23 mouse cellular contexts compared by ENCODE assay signal in the genomic region with DNA sequence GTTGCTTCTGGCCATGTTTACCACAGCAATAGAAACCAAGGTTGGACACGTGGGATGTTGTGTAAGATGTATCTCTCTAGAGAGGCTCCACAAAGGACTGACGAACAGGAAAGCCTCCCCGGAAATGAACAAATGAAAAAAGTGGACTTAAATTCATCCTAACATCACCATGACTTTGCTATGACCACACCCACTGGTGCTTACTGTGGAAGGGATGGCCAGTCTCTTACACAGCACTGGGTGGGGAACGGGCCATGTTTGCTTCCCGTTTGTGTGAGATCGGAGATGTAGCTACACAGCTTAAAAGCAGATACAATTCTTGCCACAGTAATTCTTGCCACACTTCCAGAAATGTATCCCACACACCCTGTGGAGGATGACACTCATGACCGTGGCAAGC. TPM values are rescaled to one million over a fixed set of nuclear protein-coding genes. Genes with fewer than 3 reads are reported as not detected.
"Had no signal": no experiment of that assay in that cellular context is flagged by ENCODE, and none has a peak within 500 bp of the region (broad histone marks: within the 10 kb centered on the region; RNA-seq: fewer than 3 reads in every experiment).

No protein-coding gene starts in this region.

- DNase-seq: liver, embryonic 13.5 days; lung, adult 18-20 months; lung, postnatal 14 days; lung, postnatal 36 days; right cerebral cortex, postnatal 14 days; thymus, adult 2 months; thymus, postnatal 25 days; thymus, postnatal 4 days had no signal

- H3K4me3 ChIP-seq: liver, embryonic 13.5 days; liver, embryonic 15.5 days; lung, embryonic 15.5 days; megakaryocyte, embryonic 14.5 days; midbrain, embryonic 13.5 days; neural tube, embryonic 12.5 days; stomach, embryonic 15.5 days had no signal

- ATAC-seq: lung, postnatal 0 days; midbrain, embryonic 13.5 days; midbrain, embryonic 16.5 days had no signal

- H3K36me3 ChIP-seq: liver, embryonic 13.5 days; liver, embryonic 15.5 days; lung, embryonic 15.5 days; midbrain, embryonic 13.5 days; neural tube, embryonic 12.5 days; stomach, embryonic 15.5 days had no signal

- H3K9me3 ChIP-seq: liver, embryonic 13.5 days; liver, embryonic 15.5 days; lung, embryonic 15.5 days; megakaryocyte, embryonic 14.5 days; midbrain, embryonic 13.5 days; neural tube, embryonic 12.5 days; stomach, embryonic 15.5 days had no signal

- H3K4me1 ChIP-seq: midbrain, embryonic 13.5 days; neural tube, embryonic 12.5 days; stomach, embryonic 15.5 days had no signal

- H3K27me3 ChIP-seq: liver, embryonic 13.5 days; liver, embryonic 15.5 days; lung, embryonic 15.5 days; midbrain, embryonic 13.5 days; neural tube, embryonic 12.5 days; stomach, embryonic 15.5 days had no signal

- H3K27ac ChIP-seq: liver, embryonic 13.5 days; liver, embryonic 15.5 days; lung, embryonic 15.5 days; macrophage; midbrain, embryonic 13.5 days; neural tube, embryonic 12.5 days; stomach, embryonic 15.5 days; stomach, postnatal 0 days had no signal

RNA-seq across cellular contexts. Expression of a gene that starts 2.5 kb away (rescaled TPM):
- polyA plus RNA-seq: lung, postnatal 0 days; macrophage; midbrain, embryonic 13.5 days; midbrain, embryonic 16.5 days; neural tube, embryonic 12.5 days; neural tube, embryonic 14.5 days had no signal

RNA-seq across cellular contexts. Expression of a gene that starts 11.4 kb away (rescaled TPM):
- polyA plus RNA-seq: midbrain, embryonic 11.5 days; midbrain, embryonic 16.5 days had no signal

RNA-seq across cellular contexts. Expression of a gene that starts 31.2 kb away (rescaled TPM):
- polyA plus RNA-seq: liver, embryonic 11.5 days; liver, embryonic 13.5 days; liver, embryonic 15.5 days; lung, embryonic 15.5 days; lung, postnatal 0 days; macrophage; midbrain, embryonic 11.5 days; midbrain, embryonic 13.5 days; midbrain, embryonic 16.5 days; neural tube, embryonic 12.5 days; neural tube, embryonic 14.5 days; spleen, adult 2 months; urinary bladder, adult 2 months had no signal

RNA-seq across cellular contexts. Expression of a gene that starts 52.2 kb away (rescaled TPM):
- polyA plus RNA-seq: liver, embryonic 11.5 days; liver, embryonic 13.5 days; liver, embryonic 15.5 days; lung, embryonic 15.5 days; macrophage; midbrain, embryonic 11.5 days; midbrain, embryonic 13.5 days; midbrain, embryonic 16.5 days; neural tube, embryonic 12.5 days; neural tube, embryonic 14.5 days had no signal
